Mouse (Mus musculus): ENCODE results near the gene Alkbh4.

The Alkbh4 gene

GRCm38 (mm10) chr5:136182049-136182448, 46.1 kb downstream of the Alkbh4 start:
- DNase-seq (ENCODE audit: low read depth, low spot score): no peak

- no peak for DNase-seq (ENCODE audit: low read depth, low spot score)
Observed at GRCm38 (mm10) chr5:136182830-136183229, 46.9 kb downstream of the Alkbh4 start.

GRCm38 (mm10) chr5:136183766-136184165, 47.8 kb downstream of the Alkbh4 start:
- DNase-seq (ENCODE audit: low read depth, low spot score): no peak

GRCm38 (mm10) chr5:136186723-136187122, 50.8 kb downstream of the Alkbh4 start:
- DNase-seq (ENCODE audit: low read depth, low spot score): peak; percentile 64
